ENCODE assay signal across 9 mouse cellular contexts in genomic region chr5:107147951-107148766, GRCm38 (mm10).
DNase-seq lines count a peak whose midpoint lies in the region; ATAC-seq and TF ChIP-seq lines count a peak whose summit lies in the region.
"Had no signal": no experiment of that assay in that cellular context is flagged by ENCODE, and none has a peak within 500 bp of the region (broad histone marks: within the 10 kb centered on the region; RNA-seq: fewer than 3 reads in every experiment).

No protein-coding gene starts in this region.

- ATAC-seq in embryonic facial prominence, embryonic 15.5 days (ENCODE audit: insufficient number of reproducible peaks, low FRiP score, low TSS enrichment, low read depth) = peak; percentile 40
- ATAC-seq in lung, postnatal 0 days = peak; percentile 73

- DNase-seq in adrenal gland, adult 8-10 months = peak; percentile 75
- peak; percentile 83 to 87 for DNase-seq in heart, postnatal 14 days
- DNase-seq in layer of hippocampus, adult 11-12 months (ENCODE audit: low spot score) = peak; percentile 77
- DNase-seq in lung, postnatal 0 days (ENCODE audit: low spot score) = peak; percentile 80
- DNase-seq in right cerebral cortex, adult 18-20 months = peak; percentile 60
- no peak for DNase-seq in c-Kit-positive CD71-positive TER-119-positive erythroid progenitor cells, embryonic 14.5 days (ENCODE audit: low spot score)

- H3K36me3 ChIP-seq in ES-Bruce4 (ENCODE audit: control insufficient read depth, insufficient read depth, low read length, poor library complexity, severe bottlenecking) = no peaks in the 10 kb centered on the region
- H3K36me3 ChIP-seq in embryonic facial prominence, embryonic 15.5 days = peaks cover 2% of the 10 kb centered on the region; the same call in 1 of the 2 replicates
- H3K36me3 ChIP-seq in lung, postnatal 0 days (ENCODE audit: insufficient read depth, low read length) = no peaks in the 10 kb centered on the region

- H3K27me3 ChIP-seq in ES-Bruce4 (ENCODE audit: control insufficient read depth, insufficient read depth, low read length, poor library complexity, severe bottlenecking) = no peaks in the 10 kb centered on the region
- no peaks in the 10 kb centered on the region for H3K27me3 ChIP-seq in embryonic facial prominence, embryonic 15.5 days
- H3K27me3 ChIP-seq in lung, postnatal 0 days (replicated peaks; ENCODE audit: insufficient read depth, low read length) = no peaks in the 10 kb centered on the region

- intact Hi-C loops in heart, postnatal 14 days (cut with DNase I) = no loop called here

- no peak overlapping the region for H3K4me3 ChIP-seq in ES-Bruce4 (ENCODE audit: low read depth, low read length)
- H3K4me3 ChIP-seq in embryonic facial prominence, embryonic 15.5 days (replicated peaks) = no peak overlapping the region
- H3K4me3 ChIP-seq in lung, postnatal 0 days (ENCODE audit: low read depth, low read length) = no peak overlapping the region
- H3K4me3 ChIP-seq: megakaryocyte, embryonic 14.5 days had no signal

- no peak for TF ChIP-seq POLR2A in ES-Bruce4 (IDR thresholded peaks at IDR 0.05; ENCODE audit: insufficient read depth, low read length)

- H3K9ac ChIP-seq in ES-Bruce4 (ENCODE audit: low read depth, poor library complexity, severe bottlenecking) = no peak overlapping the region
- no peak overlapping the region for H3K9ac ChIP-seq in embryonic facial prominence, embryonic 15.5 days
- H3K9ac ChIP-seq in lung, postnatal 0 days (replicated peaks; ENCODE audit: low read depth) = no peak overlapping the region

- peaks cover 2% of the 10 kb centered on the region for H3K4me1 ChIP-seq in ES-Bruce4 (ENCODE audit: control insufficient read depth, insufficient read depth, low read length)
- H3K4me1 ChIP-seq in embryonic facial prominence, embryonic 15.5 days = peaks cover 73% of the 10 kb centered on the region
- H3K4me1 ChIP-seq in lung, postnatal 0 days (ENCODE audit: insufficient read depth, low read depth, low read length) = peaks cover 3% of the 10 kb centered on the region
- H3K4me1 ChIP-seq: megakaryocyte, embryonic 14.5 days had no signal

- TF ChIP-seq CTCF in ES-Bruce4 (IDR thresholded peaks at IDR 0.05; ENCODE audit: low read depth, low read length) = no peak
- no peak for TF ChIP-seq CTCF in lung, postnatal 0 days (IDR thresholded peaks at IDR 0.05)

- 0 out of 2 replicates have a peak, but pooled peaks have one; percentile 24 for TF ChIP-seq EP300 in ES-Bruce4 (IDR thresholded peaks at IDR 0.05; ENCODE audit: insufficient read depth, low read depth, low read length)
- peak; percentile 75 for TF ChIP-seq EP300 in lung, postnatal 0 days (IDR thresholded peaks at IDR 0.05)

- H3K9me3 ChIP-seq in ES-Bruce4 (replicated peaks; ENCODE audit: control insufficient read depth, insufficient read depth, low read length, poor library complexity, severe bottlenecking) = no peaks in the 10 kb centered on the region
- H3K9me3 ChIP-seq in embryonic facial prominence, embryonic 15.5 days (replicated peaks) = no peaks in the 10 kb centered on the region
- no peaks in the 10 kb centered on the region for H3K9me3 ChIP-seq in lung, postnatal 0 days (ENCODE audit: low read length)
- H3K9me3 ChIP-seq: megakaryocyte, embryonic 14.5 days had no signal

- 15% methylated on average over 13 of the region's 13 CpGs for WGBS in embryonic facial prominence, embryonic 15.5 days
- WGBS in lung, postnatal 0 days = 45% methylated on average over 13 of the region's 13 CpGs

- H3K4me2 ChIP-seq in embryonic facial prominence, embryonic 15.5 days (replicated peaks) = no peak overlapping the region
- no peak overlapping the region for H3K4me2 ChIP-seq in lung, postnatal 0 days (replicated peaks; ENCODE audit: low read depth, low read length)

- no peak overlapping the region for H3K27ac ChIP-seq in ES-Bruce4 (ENCODE audit: insufficient read depth, low read length)
- peak overlapping the region; percentile 83 for H3K27ac ChIP-seq in embryonic facial prominence, embryonic 15.5 days (replicated peaks)
- peak overlapping the region; percentile 59 for H3K27ac ChIP-seq in lung, postnatal 0 days (ENCODE audit: low read length)
